Mouse (Mus musculus): ENCODE data around the gene Nxpe4.
"Not testable (repeated sequence)": the region's sequence is repeated elsewhere in the genome, so short reads cannot be mapped to it uniquely, and the experiment has no call there.

DNA sequence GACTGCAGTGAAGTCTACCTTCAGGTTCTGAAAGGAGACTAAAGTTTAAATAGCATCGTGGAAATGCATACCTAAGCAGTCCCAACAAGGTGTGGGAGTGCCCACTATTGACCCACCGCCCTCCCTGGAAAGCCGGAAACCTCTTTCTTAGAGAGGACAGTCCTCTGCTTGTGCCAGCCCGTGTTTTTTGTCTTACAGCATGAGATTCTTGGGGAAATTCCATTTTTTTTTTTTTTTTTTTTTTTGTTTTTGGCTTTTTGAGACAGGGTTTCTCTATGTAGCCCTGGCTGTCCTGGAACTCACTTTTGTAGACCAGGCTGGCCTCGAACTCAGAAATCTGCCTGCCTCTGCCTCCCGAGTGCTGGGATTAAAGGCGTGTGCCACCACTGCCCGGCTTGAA, 255.5 kb downstream of the Nxpe4 start:
- TF ChIP-seq POLR2A (IDR thresholded peaks at IDR 0.05; ENCODE audit: control insufficient read depth, extremely low read depth, insufficient read depth, low read length, poor library complexity); CTCF (IDR thresholded peaks at IDR 0.05; ENCODE audit: borderline replicate concordance, control insufficient read depth, extremely low read depth, insufficient read depth, low read length, poor library complexity): not testable (repeated sequence)

Measured in thymus, adult 2 months (tissue).